Mouse (Mus musculus) ES-Bruce4 (cell line): ENCODE data around the gene Rnf135.

Source experiments
- EP300 ChIP-seq: IDR thresholded peaks from 2 replicates; pipeline ENCODE4 v1.6.1; 2011; ENCODE audit warnings: low read depth, low read length; ENCODE audit not compliant: insufficient read depth
- POLR2A ChIP-seq: IDR thresholded peaks from one replicate; pipeline ENCODE4 v1.8.1; 2011; ENCODE audit warnings: low read length; ENCODE audit not compliant: insufficient read depth

DNA sequence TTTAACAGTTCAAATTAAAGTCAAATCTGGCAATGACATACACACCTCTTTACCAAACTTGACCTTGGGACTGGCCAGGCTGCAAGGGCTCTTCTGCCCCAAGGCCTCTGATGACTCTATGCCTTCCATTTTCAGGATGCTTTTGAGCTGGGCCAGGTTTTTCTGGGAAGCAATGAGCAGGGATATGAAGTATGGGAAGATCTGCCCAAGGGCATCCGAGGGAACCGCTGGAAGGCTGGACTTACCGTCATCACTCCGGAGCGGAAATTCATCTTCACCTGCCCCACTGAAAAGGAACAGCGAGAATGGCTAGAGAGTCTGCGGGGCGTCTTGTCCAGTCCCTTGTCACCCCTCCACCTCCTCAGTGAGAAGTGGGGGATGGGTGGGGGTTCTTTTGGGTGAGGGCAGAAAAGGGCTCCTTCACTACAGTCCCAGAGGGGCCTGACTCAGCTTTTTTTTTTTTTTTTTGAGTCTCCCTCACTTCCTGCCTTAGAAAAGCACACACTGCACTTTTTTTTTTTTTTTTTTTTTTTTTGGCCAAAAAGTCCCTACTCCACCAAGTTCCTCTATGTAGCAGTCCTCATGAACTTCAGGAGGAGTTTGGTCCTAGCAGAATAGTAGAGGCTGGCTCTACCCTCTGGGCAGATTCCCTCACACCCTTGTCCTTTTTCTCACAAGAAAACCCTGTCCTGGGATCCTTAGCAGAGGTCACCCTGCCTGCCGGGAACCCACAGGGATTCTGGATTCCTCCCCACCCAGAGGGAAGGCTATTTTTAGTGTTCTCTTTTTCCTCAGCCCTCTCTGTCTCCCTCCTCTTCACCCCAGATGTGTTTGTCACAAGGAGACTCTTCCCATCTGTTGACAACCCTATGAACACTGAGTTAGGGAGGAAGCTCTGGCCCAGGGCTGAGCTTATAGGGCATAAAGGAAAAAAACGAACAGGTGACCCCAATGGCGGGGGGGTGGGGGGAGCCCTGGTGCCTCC, 6.4 kb upstream of the Rnf135 start:
- no peak for TF ChIP-seq POLR2A
- peak; percentile 84 for TF ChIP-seq EP300
